8 mouse cellular contexts compared by ENCODE assay signal in the genomic region with DNA sequence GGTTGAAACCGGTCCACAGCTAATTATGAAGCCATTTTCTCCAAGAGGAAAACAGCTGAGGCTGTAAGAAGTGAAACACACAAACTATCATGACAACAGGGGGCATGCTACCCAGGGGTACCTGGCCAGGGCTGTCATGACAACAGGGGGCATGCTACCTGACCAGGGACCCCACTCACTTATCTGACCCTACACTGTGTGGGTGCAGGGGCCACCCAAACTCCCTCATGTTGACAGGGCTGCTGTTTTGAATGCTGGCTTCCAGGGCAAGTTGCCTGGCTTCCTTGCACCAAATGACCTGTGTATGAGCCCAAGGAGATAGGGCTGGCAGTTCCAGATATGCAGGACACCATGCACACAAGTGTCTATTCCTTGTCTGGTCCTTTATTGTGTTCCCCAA. TPM values are rescaled to one million over a fixed set of nuclear protein-coding genes. Genes with fewer than 3 reads are reported as not detected.
DNase-seq lines count a peak whose midpoint lies in the region; ATAC-seq and TF ChIP-seq lines count a peak whose summit lies in the region.

No protein-coding gene starts in this region.

- DNase-seq in heart, embryonic 10.5 days (ENCODE audit: low spot score) = no peak
- DNase-seq in heart, postnatal 4 days = no peak
- DNase-seq in frontal cortex, postnatal 10 days (ENCODE audit: low spot score in 2 of 2) = no peak
- no peak for DNase-seq in layer of hippocampus, adult 9-10 months (ENCODE audit: low spot score)
- no peak for DNase-seq in right cerebral cortex, postnatal 10 days (ENCODE audit: low spot score in 2 of 2)

- TF ChIP-seq CTCF in E14TG2a.4 (conservative IDR thresholded peaks at IDR 0.05; ENCODE audit: low read length) = no peak

- 81% methylated on average over 1 of the region's 1 CpGs for WGBS in heart, embryonic 10.5 days
- 97% methylated on average over 1 of the region's 1 CpGs for WGBS in forebrain, embryonic 15.5 days
- 73% methylated on average over 1 of the region's 1 CpGs for WGBS in liver, embryonic 16.5 days (ENCODE audit: insufficient replicate concordance)

- ATAC-seq in forebrain, embryonic 15.5 days (replicated peaks) = no peak
- ATAC-seq in liver, embryonic 16.5 days (ENCODE audit: low read depth) = no peak

- H3K27ac ChIP-seq in heart, embryonic 10.5 days = peak overlapping the region; percentile 97; the same call in 1 of the 2 replicates
- no peak overlapping the region for H3K27ac ChIP-seq in forebrain, embryonic 15.5 days (replicated peaks)
- peak overlapping the region; percentile 12; the same call in 1 of the 2 replicates for H3K27ac ChIP-seq in liver, embryonic 16.5 days (ENCODE audit: low read length)

- H3K9me3 ChIP-seq in heart, embryonic 10.5 days = no peaks in the 10 kb centered on the region
- no peaks in the 10 kb centered on the region for H3K9me3 ChIP-seq in E14TG2a.4 (ENCODE audit: low read length)
- no peaks in the 10 kb centered on the region for H3K9me3 ChIP-seq in forebrain, embryonic 15.5 days
- no peaks in the 10 kb centered on the region for H3K9me3 ChIP-seq in liver, embryonic 16.5 days (replicated peaks; ENCODE audit: control insufficient read depth, low read length)

- peak overlapping the region; percentile 81 for H3K4me3 ChIP-seq in heart, embryonic 10.5 days
- H3K4me3 ChIP-seq in E14TG2a.4 (replicated peaks; ENCODE audit: low read length) = peak overlapping the region; percentile 90
- peak overlapping the region; percentile 92 for H3K4me3 ChIP-seq in forebrain, embryonic 15.5 days
- H3K4me3 ChIP-seq in liver, embryonic 16.5 days (ENCODE audit: low read depth, low read length) = peak overlapping the region; percentile 82

- H3K4me2 ChIP-seq in forebrain, embryonic 15.5 days (replicated peaks) = peak overlapping the region; percentile 73
- H3K4me2 ChIP-seq in liver, embryonic 16.5 days (ENCODE audit: low read depth, low read length) = peak overlapping the region; percentile 76

- peaks cover 24% of the 10 kb centered on the region for H3K4me1 ChIP-seq in heart, embryonic 10.5 days
- H3K4me1 ChIP-seq in E14TG2a.4 (replicated peaks; ENCODE audit: low read depth, low read length) = peaks cover 76% of the 10 kb centered on the region
- H3K4me1 ChIP-seq in forebrain, embryonic 15.5 days = peaks cover 24% of the 10 kb centered on the region
- peaks cover 18% of the 10 kb centered on the region for H3K4me1 ChIP-seq in liver, embryonic 16.5 days (ENCODE audit: control insufficient read depth, low read depth, low read length)

- peak overlapping the region; percentile 78; the same call in 1 of the 2 replicates for H3K9ac ChIP-seq in forebrain, embryonic 15.5 days (replicated peaks)
- peak overlapping the region; percentile 84 for H3K9ac ChIP-seq in liver, embryonic 16.5 days (ENCODE audit: low read depth, low read length)

- peaks cover 55% of the 10 kb centered on the region for H3K36me3 ChIP-seq in heart, embryonic 10.5 days
- H3K36me3 ChIP-seq in E14TG2a.4 (ENCODE audit: insufficient read depth, low read length) = peaks cover 76% of the 10 kb centered on the region
- H3K36me3 ChIP-seq in forebrain, embryonic 15.5 days = peaks cover 35% of the 10 kb centered on the region
- H3K36me3 ChIP-seq in liver, embryonic 16.5 days (ENCODE audit: control insufficient read depth, insufficient read depth) = peaks cover 40% of the 10 kb centered on the region

- H3K27me3 ChIP-seq in heart, embryonic 10.5 days (ENCODE audit: insufficient read depth, poor library complexity, severe bottlenecking) = no peaks in the 10 kb centered on the region
- H3K27me3 ChIP-seq in E14TG2a.4 (ENCODE audit: insufficient read depth, low read length) = no peaks in the 10 kb centered on the region
- H3K27me3 ChIP-seq in forebrain, embryonic 15.5 days = no peaks in the 10 kb centered on the region
- H3K27me3 ChIP-seq in liver, embryonic 16.5 days (ENCODE audit: control insufficient read depth, insufficient read depth, low read depth, low read length) = no peaks in the 10 kb centered on the region

RNA-seq across cellular contexts. Expression of gene Gm38431, which starts 1.3 kb away (rescaled TPM):
- 3.2 and 3.4 TPM in 2 replicates for polyA plus RNA-seq in heart, embryonic 10.5 days (2016; fragmentation: Nextera tagmentation; extraction: Ambion mirVana)
- total RNA-seq in heart, postnatal 4 days (2021) = 1 to 10 TPM in 1 of 2 experiments, under 1 TPM in 1; 0.64 to 2.2 TPM
- 1.0 and 1.3 TPM in 2 replicates for polyA plus RNA-seq in forebrain, embryonic 15.5 days (2015; fragmentation: Nextera tagmentation; extraction: Ambion mirVana)
- polyA plus RNA-seq in liver, embryonic 16.5 days (2015; fragmentation: Nextera tagmentation; extraction: Ambion mirVana) = 0.85 and 1.6 TPM in 2 replicates

RNA-seq across cellular contexts. Expression of gene Raver1, which starts 1.3 kb away (rescaled TPM):
- polyA plus RNA-seq in heart, embryonic 10.5 days (2016; fragmentation: Nextera tagmentation; extraction: Ambion mirVana) = 76.7 and 83.9 TPM in 2 replicates
- 10 to 100 TPM; 44.4 to 48.9 TPM for total RNA-seq in heart, postnatal 4 days (2021)
- 36.8 and 42.0 TPM in 2 replicates for polyA plus RNA-seq in forebrain, embryonic 15.5 days (2015; fragmentation: Nextera tagmentation; extraction: Ambion mirVana)
- polyA plus RNA-seq in liver, embryonic 16.5 days (2015; fragmentation: Nextera tagmentation; extraction: Ambion mirVana) = 17.6 and 19.8 TPM in 2 replicates

RNA-seq across cellular contexts. Expression of gene Fdx1l, which starts 17.1 kb away (rescaled TPM):
- 64.6 and 79.5 TPM in 2 replicates for polyA plus RNA-seq in heart, embryonic 10.5 days (2016; fragmentation: Nextera tagmentation; extraction: Ambion mirVana)
- total RNA-seq in heart, postnatal 4 days (2021) = 10 to 100 TPM; 34.1 to 35.5 TPM
- 52.2 and 58.9 TPM in 2 replicates for polyA plus RNA-seq in forebrain, embryonic 15.5 days (2015; fragmentation: Nextera tagmentation; extraction: Ambion mirVana)
- 26.5 and 26.6 TPM in 2 replicates for polyA plus RNA-seq in liver, embryonic 16.5 days (2015; fragmentation: Nextera tagmentation; extraction: Ambion mirVana)

RNA-seq across cellular contexts. Expression of gene Gm49373, which starts 17.6 kb away (rescaled TPM):
- polyA plus RNA-seq in heart, embryonic 10.5 days (2016; fragmentation: Nextera tagmentation; extraction: Ambion mirVana) = 0.25 and 0.79 TPM in 2 replicates
- total RNA-seq in heart, postnatal 4 days (2021) = under 1 TPM; 0.14 to 0.23 TPM
- 1.3 TPM in 2 replicates for polyA plus RNA-seq in forebrain, embryonic 15.5 days (2015; fragmentation: Nextera tagmentation; extraction: Ambion mirVana)
- 0.18 and 0.20 TPM in 2 replicates for polyA plus RNA-seq in liver, embryonic 16.5 days (2015; fragmentation: Nextera tagmentation; extraction: Ambion mirVana)

RNA-seq across cellular contexts. Expression of gene Zglp1, which starts 23.6 kb away (rescaled TPM):
- polyA plus RNA-seq in heart, embryonic 10.5 days (2016; fragmentation: Nextera tagmentation; extraction: Ambion mirVana) = 1.0 and 1.9 TPM in 2 replicates
- total RNA-seq in heart, postnatal 4 days (2021) = not detected
- polyA plus RNA-seq in forebrain, embryonic 15.5 days (2015; fragmentation: Nextera tagmentation; extraction: Ambion mirVana) = 0.37 and 2.2 TPM in 2 replicates
- 0.43 TPM in 1 of 2 replicates, not detected in the other for polyA plus RNA-seq in liver, embryonic 16.5 days (2015; fragmentation: Nextera tagmentation; extraction: Ambion mirVana)
